Mouse (Mus musculus) MEL (cell line): ENCODE results near the gene Fam110a. TPM values are rescaled to one million over a fixed set of nuclear protein-coding genes. Genes with fewer than 3 reads are reported as not detected.

ENCODE experiments used
- DNase-seq: peaks from one replicate; pipeline ENCODE4 v3.0.0; 2011; ENCODE audit warnings: low read depth, low spot score
- H3K27ac ChIP-seq: 2 replicates; pipeline ENCODE4 v1.5.1; 2012; ENCODE audit warnings: low read depth, mild to moderate bottlenecking, control low read depth, low read length, moderate library complexity; ENCODE audit not compliant: control insufficient read depth
- H3K27me3 ChIP-seq, 2 experiments: fragments of 150-350 bp in 1 of 2; sonication (generic) in 1 of 2; 2 replicates each; pipeline ENCODE4 v1.6.1; 2012; ENCODE audit warnings: low read length in 2 of 2, mild to moderate bottlenecking in 2 of 2, improper control_type of control experiment in 1 of 2, moderate library complexity in 1 of 2; ENCODE audit not compliant: insufficient read depth in 2 of 2, control insufficient read depth in 1 of 2
- H3K36me3 ChIP-seq, 2 experiments: 2 replicates each; pipeline ENCODE4 v1.6.1; 2012 to 2014; ENCODE audit warnings: low read length in 2 of 2, improper control_type of control experiment in 1 of 2, inconsistent platforms in 1 of 2, mild to moderate bottlenecking in 1 of 2; ENCODE audit not compliant: insufficient read depth in 2 of 2, control insufficient read depth in 1 of 2
- H3K4me1 ChIP-seq, 2 experiments: fragments of 150-350 bp in 1 of 2; sonication (generic) in 1 of 2; 2 replicates each; pipeline ENCODE4 v1.6.1; 2012; ENCODE audit warnings: low read length in 2 of 2, improper control_type of control experiment in 1 of 2, mild to moderate bottlenecking in 1 of 2; ENCODE audit not compliant: insufficient read depth in 2 of 2, control insufficient read depth in 1 of 2
- H3K4me3 ChIP-seq, 2 experiments: fragments of 150-350 bp in 1 of 2; sonication (generic) in 1 of 2; 2 replicates each; pipeline ENCODE4 v1.5.1; 2012; ENCODE audit warnings: low read depth in 2 of 2, low read length in 2 of 2, mild to moderate bottlenecking in 2 of 2, moderate library complexity in 2 of 2, control low read depth in 1 of 2, improper control_type of control experiment in 1 of 2; ENCODE audit not compliant: control insufficient read depth in 1 of 2, insufficient read depth in 1 of 2
- H3K79me2 ChIP-seq: 2 replicates; pipeline ENCODE4 v1.6.1; 2012; ENCODE audit warnings: mild to moderate bottlenecking, low read length, moderate library complexity; ENCODE audit not compliant: control insufficient read depth, poor library complexity, insufficient read depth
- H3K9ac ChIP-seq: 2 replicates; pipeline ENCODE4 v1.6.1; 2012; ENCODE audit warnings: low read depth, mild to moderate bottlenecking, control low read depth, low read length, moderate library complexity; ENCODE audit not compliant: control insufficient read depth, poor library complexity, severe bottlenecking
- H3K9me3 ChIP-seq: fragments of 150-350 bp; sonication (generic); replicated peaks from 2 replicates; pipeline ENCODE4 v1.6.1; 2012; ENCODE audit warnings: mild to moderate bottlenecking, low read length, improper control_type of control experiment, moderate library complexity; ENCODE audit not compliant: insufficient read depth
- BHLHE40 ChIP-seq: IDR thresholded peaks from 2 replicates; pipeline ENCODE4 v1.6.1; 2012; ENCODE audit warnings: low read depth, mild to moderate bottlenecking, inconsistent platforms, low read length, improper control_type of control experiment, borderline replicate concordance
- CHD1 ChIP-seq: IDR thresholded peaks from 2 replicates; pipeline ENCODE4 v1.6.1; 2012; ENCODE audit warnings: low read depth, mild to moderate bottlenecking, inconsistent platforms, low read length, improper control_type of control experiment
- CHD2 ChIP-seq: IDR thresholded peaks from 2 replicates; pipeline ENCODE4 v1.6.1; 2011; ENCODE audit warnings: low read length, improper control_type of control experiment
- CTCF ChIP-seq, 3 experiments: IDR thresholded peaks in 2 of 3; conservative IDR thresholded peaks in 1 of 3; 2 replicates each; pipeline ENCODE4 v1.5.1; 2011 to 2012; ENCODE audit warnings: low read length in 3 of 3, low read depth in 2 of 3, mild to moderate bottlenecking in 2 of 3, improper control_type of control experiment in 1 of 3, inconsistent platforms in 1 of 3, mixed read lengths in 1 of 3, moderate library complexity in 1 of 3; ENCODE audit not compliant: control insufficient read depth in 1 of 3, insufficient read depth in 1 of 3, poor library complexity in 1 of 3, severe bottlenecking in 1 of 3
- ELF1 ChIP-seq: IDR thresholded peaks from 2 replicates; pipeline ENCODE4 v1.6.1; 2014; ENCODE audit warnings: low read depth, mild to moderate bottlenecking, inconsistent platforms, low read length, improper control_type of control experiment, moderate library complexity
- EP300 ChIP-seq, 2 experiments: IDR thresholded peaks; 2 replicates each; pipeline ENCODE4 v1.6.1; 2011; ENCODE audit warnings: improper control_type of control experiment in 2 of 2, low read length in 2 of 2, low read depth in 1 of 2, mild to moderate bottlenecking in 1 of 2
- GABPA ChIP-seq: IDR thresholded peaks from 2 replicates; pipeline ENCODE4 v1.6.1; 2012; ENCODE audit warnings: low read depth, mild to moderate bottlenecking, inconsistent platforms, low read length, improper control_type of control experiment, moderate library complexity
- HCFC1 ChIP-seq: IDR thresholded peaks from 2 replicates; pipeline ENCODE4 v1.6.1; 2012; ENCODE audit warnings: low read depth, mild to moderate bottlenecking, inconsistent platforms, low read length, improper control_type of control experiment, moderate library complexity
- JUND ChIP-seq: IDR thresholded peaks from 2 replicates; pipeline ENCODE4 v1.6.1; 2011; ENCODE audit warnings: low read depth, mild to moderate bottlenecking, improper control_type of control experiment, low read length
- MAZ ChIP-seq: IDR thresholded peaks from 2 replicates; pipeline ENCODE4 v1.6.1; 2012; ENCODE audit warnings: low read depth, mild to moderate bottlenecking, inconsistent platforms, low read length, improper control_type of control experiment
- MEF2A ChIP-seq: IDR thresholded peaks from 2 replicates; pipeline ENCODE4 v1.6.1; 2014; ENCODE audit warnings: low read depth, mild to moderate bottlenecking, inconsistent platforms, low read length, improper control_type of control experiment; ENCODE audit not compliant: poor library complexity, insufficient replicate concordance, severe bottlenecking; ENCODE audit errors: extremely low read depth
- MYB ChIP-seq: IDR thresholded peaks from 2 replicates; pipeline ENCODE4 v1.6.1; 2011; ENCODE audit warnings: mild to moderate bottlenecking, low read depth, low read length, improper control_type of control experiment
- POLR2AphosphoS2 ChIP-seq: IDR thresholded peaks from 2 replicates; pipeline ENCODE4 v1.6.1; 2011; ENCODE audit warnings: low read length, improper control_type of control experiment
- POLR2AphosphoS5 ChIP-seq: IDR thresholded peaks from 2 replicates; pipeline ENCODE4 v1.6.1; 2012; ENCODE audit warnings: low read depth, borderline replicate concordance, mild to moderate bottlenecking, inconsistent platforms, low read length, moderate library complexity, mixed read lengths
- RAD21 ChIP-seq: IDR thresholded peaks from 2 replicates; pipeline ENCODE4 v1.6.1; 2011; ENCODE audit warnings: mild to moderate bottlenecking, low read depth, low read length, improper control_type of control experiment
- SIN3A ChIP-seq: IDR thresholded peaks from 2 replicates; pipeline ENCODE4 v1.6.1; 2012; ENCODE audit warnings: low read length, improper control_type of control experiment, inconsistent platforms
- TAL1 ChIP-seq: IDR thresholded peaks from 2 replicates; pipeline ENCODE4 v1.6.1; 2012; ENCODE audit warnings: mild to moderate bottlenecking, inconsistent platforms, low read length, moderate library complexity, mixed read lengths
- TBP ChIP-seq: IDR thresholded peaks from 2 replicates; pipeline ENCODE4 v1.8.0; 2011; ENCODE audit warnings: low read depth, low read length, improper control_type of control experiment
- UBTF ChIP-seq: IDR thresholded peaks from 2 replicates; pipeline ENCODE4 v1.6.1; 2012; ENCODE audit warnings: low read depth, mild to moderate bottlenecking, inconsistent platforms, low read length, improper control_type of control experiment, moderate library complexity, borderline replicate concordance; ENCODE audit not compliant: insufficient read depth
- ZKSCAN1 ChIP-seq: IDR thresholded peaks from 2 replicates; pipeline ENCODE4 v1.6.1; 2012; ENCODE audit warnings: low read depth, mild to moderate bottlenecking, inconsistent platforms, low read length, improper control_type of control experiment, moderate library complexity
- ZMIZ1 ChIP-seq: IDR thresholded peaks from 2 replicates; pipeline ENCODE4 v1.6.1; 2012; ENCODE audit warnings: low read depth, mild to moderate bottlenecking, inconsistent platforms, low read length, improper control_type of control experiment, moderate library complexity
- polyA plus RNA-seq, 2 experiments: library from polyadenylated mRNA; stranded (reverse) in 1 of 2; unstranded in 1 of 2; fragments of >175 nt in 1 of 2; fragments of >200 nt in 1 of 2; gene quantifications; 2 replicates each; pipeline versions ENCODE4 v1.2.1 to v1.2.4; 2012; ENCODE audit warnings: low replicate concordance in 2 of 2, low read depth in 1 of 2; ENCODE audit not compliant: insufficient read length in 2 of 2, insufficient read depth in 1 of 2, missing spikeins in 1 of 2
- total RNA-seq: library from RNA; depleted of rRNA; stranded (reverse); fragments of 300-350 nt; gene quantifications from 2 replicates; pipeline ENCODE4 v1.2.3, GENCODE M21; 2012; rRNA removed

The Fam110a gene
- total and polyA plus RNA-seq, 3 experiments, result 5.7 to 10.8 TPM; not detected in 1

DNA sequence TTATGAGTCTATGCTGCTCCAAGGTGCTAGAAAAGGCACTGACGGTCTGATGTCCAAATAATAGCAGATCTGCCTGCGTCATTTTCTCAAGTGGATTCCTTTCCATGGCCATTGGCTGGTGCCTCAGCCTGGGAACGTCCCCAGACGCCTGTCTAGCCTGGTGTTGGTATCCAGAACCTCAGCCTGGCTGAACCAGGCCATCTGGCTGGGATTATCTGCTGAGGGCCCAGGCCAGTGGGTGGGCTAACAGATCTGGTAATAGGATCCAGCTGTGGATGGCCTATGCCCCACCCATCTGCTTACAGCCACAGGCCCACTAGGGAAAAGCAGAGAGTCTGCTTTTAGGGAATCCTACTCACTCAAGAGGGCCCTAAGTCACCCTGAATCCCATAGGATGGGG is 58.4 kb downstream of the Fam110a start:
- no peak for DNase-seq
- Histone ChIP-seq H3K79me2 (no peaks in the 10 kb centered on the region), H3K27me3 (peaks cover 0 to 4% of the 10 kb centered on the region in 2 experiments; a peak in 2 of 4 replicates), H3K4me3 (no peak overlapping the region), H3K36me3 (no peaks in the 10 kb centered on the region), H3K9ac (no peak overlapping the region), H3K9me3 (no peaks in the 10 kb centered on the region), H3K4me1 (no peaks in the 10 kb centered on the region), H3K27ac (no peak overlapping the region)
- TF ChIP-seq CHD2, result no peak
- TF ChIP-seq GABPA, result no peak
- no peak for TF ChIP-seq POLR2AphosphoS2
- TF ChIP-seq ZMIZ1, result no peak

GRCm38 (mm10) chr2:151921068-151921467 is 59.0 kb downstream of the Fam110a start:
- Histone ChIP-seq H3K9me3 (no peaks in the 10 kb centered on the region), H3K79me2 (no peaks in the 10 kb centered on the region), H3K27me3 (peaks cover 0 to 4% of the 10 kb centered on the region in 2 experiments; a peak in 2 of 4 replicates), H3K9ac (no peak overlapping the region), H3K27ac (no peak overlapping the region), H3K4me1 (no peaks in the 10 kb centered on the region)
- DNase-seq, result no peak
- TF ChIP-seq JUND, result no peak
- no peak for TF ChIP-seq CHD1
- no peak for TF ChIP-seq MAZ
- TF ChIP-seq MYB, result no peak
- TF ChIP-seq ZMIZ1, result no peak
- TF ChIP-seq UBTF, result no peak
- TF ChIP-seq EP300 (IDR thresholded peaks at IDR 0.05; ENCODE audit: low read depth in 1 of 2, low read length in 2 of 2), result no peak
- TF ChIP-seq TAL1, result no peak
- TF ChIP-seq POLR2AphosphoS2, result no peak
- TF ChIP-seq TBP, result no peak
- TF ChIP-seq HCFC1, result no peak
- TF ChIP-seq ZKSCAN1, result no peak
- no peak for TF ChIP-seq POLR2AphosphoS5
- no peak for TF ChIP-seq ELF1
- TF ChIP-seq SIN3A, result no peak
- TF ChIP-seq RAD21, result no peak
- TF ChIP-seq BHLHE40, result no peak
- no peak for TF ChIP-seq CTCF (IDR thresholded peaks at IDR 0.05 in 2 of 3, conservative IDR thresholded peaks at IDR 0.05 in 1 of 3; ENCODE audit: control insufficient read depth in 1 of 3, insufficient read depth in 1 of 3, low read depth in 2 of 3, low read length in 3 of 3, poor library complexity in 1 of 3, severe bottlenecking in 1 of 3)
- no peak for TF ChIP-seq MEF2A
- TF ChIP-seq, all 39 proteins: peak for 0
- H3K36me3 ChIP-seq, result no peaks in the 10 kb centered on the region
- H3K4me3 ChIP-seq, result no peak overlapping the region

Other genes starting within 250 kb of the Fam110a start
- 46.5 and 60.2 TPM in 2 replicates for gene Psmf1, start 236.0 kb downstream of the Fam110a start, total RNA-seq
- gene Psmf1, start 236.0 kb downstream of the Fam110a start, polyA plus RNA-seq, result 100 to 1,000 TPM in 1 of 2 experiments, not detected in 1; 112 TPM
- not detected in 2 replicates for gene Rspo4, start 137.3 kb downstream of the Fam110a start, total RNA-seq
- gene Rspo4, start 137.3 kb downstream of the Fam110a start, polyA plus RNA-seq, result not detected
- not detected in 2 replicates for gene Angpt4, start 69.0 kb downstream of the Fam110a start, total RNA-seq
- gene Angpt4, start 69.0 kb downstream of the Fam110a start, polyA plus RNA-seq, result not detected
- 11.1 and 14.8 TPM in 2 replicates for gene Slc52a3, start 16.3 kb upstream of the Fam110a start, total RNA-seq
- gene Slc52a3, start 16.3 kb upstream of the Fam110a start, polyA plus RNA-seq, result 10 to 100 TPM in 1 of 2 experiments, not detected in 1; 17.0 TPM
- gene Scrt2, start 101.3 kb upstream of the Fam110a start, total RNA-seq, result not detected in 2 replicates
- gene Scrt2, start 101.3 kb upstream of the Fam110a start, polyA plus RNA-seq, result not detected
- gene Srxn1, start 125.3 kb upstream of the Fam110a start, total RNA-seq, result 27.4 and 31.3 TPM in 2 replicates
- gene Srxn1, start 125.3 kb upstream of the Fam110a start, polyA plus RNA-seq, result 10 to 100 TPM in 1 of 2 experiments, not detected in 1; 48.6 TPM
- gene Tcf15, start 163.3 kb upstream of the Fam110a start, total RNA-seq, result not detected in 2 replicates
- not detected for gene Tcf15, start 163.3 kb upstream of the Fam110a start, polyA plus RNA-seq
- gene Csnk2a1, start 246.6 kb upstream of the Fam110a start, total RNA-seq, result 130 and 140 TPM in 2 replicates
- 10 to 100 TPM in 1 of 2 experiments, not detected in 1; 88.5 TPM for gene Csnk2a1, start 246.6 kb upstream of the Fam110a start, polyA plus RNA-seq